Mouse (Mus musculus) adrenal gland, adult 8-10 months (tissue): ENCODE measurements around the gene Slk. TPM values are rescaled to one million over a fixed set of nuclear protein-coding genes. Genes with fewer than 3 reads are reported as not detected.

ENCODE experiments used
- DNase-seq: peaks from one replicate; pipeline ENCODE4 v3.0.0; 2022
- total RNA-seq, 4 experiments: library from RNA; stranded (reverse); gene quantifications; 2 replicates each; pipeline ENCODE4 v1.2.4; 2022

Gene Slk
- total RNA-seq, 4 experiments from 2014 or later = 34.0 to 49.4 (median 39.6) TPM

GRCm38 (mm10) chr19:47653173-47653572 lies 73.7 kb downstream of the Slk start:
- DNase-seq = no peak

GRCm38 (mm10) chr19:47654896-47655295 lies 75.4 kb downstream of the Slk start:
- no peak for DNase-seq

GRCm38 (mm10) chr19:47658914-47659535 lies 79.5 kb downstream of the Slk start:
- peak; percentile 35 for DNase-seq

GRCm38 (mm10) chr19:47659765-47660408 lies 80.4 kb downstream of the Slk start:
- DNase-seq = no peak

GRCm38 (mm10) chr19:47667601-47668000 lies 88.1 kb downstream of the Slk start:
- no peak for DNase-seq

GRCm38 (mm10) chr19:47668399-47668798 lies 88.9 kb downstream of the Slk start:
- DNase-seq = no peak

GRCm38 (mm10) chr19:47674419-47674818 lies 94.9 kb downstream of the Slk start:
- no peak for DNase-seq

- DNase-seq = no peak
These were observed 99.2 kb downstream of the Slk start for GRCm38 (mm10) chr19:47678675-47679074.

GRCm38 (mm10) chr19:47689592-47689991 lies 110.1 kb downstream of the Slk start:
- DNase-seq = no peak

GRCm38 (mm10) chr19:47691994-47692393 lies 112.5 kb downstream of the Slk start, which contains the start of gene Col17a1:
Gene Col17a1 (minus strand): TSS chr19:47692094.
- no peak for DNase-seq

Other genes starting within 250 kb of the Slk start
- gene Sh3pxd2a, start 115.3 kb upstream of the Slk start, total RNA-seq = 10 to 100 TPM; 26.9 to 54.9 (median 36.4) TPM
- gene Stn1, start 42.2 kb upstream of the Slk start, total RNA-seq = 10 to 100 TPM; 10.3 to 15.5 (median 13.8) TPM
- gene Col17a1, start 112.4 kb downstream of the Slk start, total RNA-seq = not detected
- gene Sfr1, start 152.0 kb downstream of the Slk start, total RNA-seq = 10 to 100 TPM; 73.4 to 86.9 (median 77.6) TPM